Mouse (Mus musculus) embryonic stem cell, embryonic (primary cell): ENCODE data around the gene Pnpla1.

Experiments used
- CTCF ChIA-PET, 4 experiments: fragments of 300-600 bp in 2 of 4; fragments of 350-600 bp in 2 of 4; sonication (Branson Sonifier 250); formaldehyde crosslinking; loops; one replicate each; lab custom pipeline; 2022; ENCODE audit warnings: inconsistent platforms in 2 of 4; lab: Charles Lee
- POLR2A ChIA-PET, 4 experiments: fragments of 300-600 bp in 2 of 4; fragments of 350-600 bp in 2 of 4; sonication (Branson Sonifier 250); formaldehyde crosslinking; loops; one replicate each; lab custom pipeline; 2022; ENCODE audit warnings: antibody characterized with exemption in 4 of 4, inconsistent platforms in 1 of 4; lab: Charles Lee

Gene Pnpla1

DNA sequence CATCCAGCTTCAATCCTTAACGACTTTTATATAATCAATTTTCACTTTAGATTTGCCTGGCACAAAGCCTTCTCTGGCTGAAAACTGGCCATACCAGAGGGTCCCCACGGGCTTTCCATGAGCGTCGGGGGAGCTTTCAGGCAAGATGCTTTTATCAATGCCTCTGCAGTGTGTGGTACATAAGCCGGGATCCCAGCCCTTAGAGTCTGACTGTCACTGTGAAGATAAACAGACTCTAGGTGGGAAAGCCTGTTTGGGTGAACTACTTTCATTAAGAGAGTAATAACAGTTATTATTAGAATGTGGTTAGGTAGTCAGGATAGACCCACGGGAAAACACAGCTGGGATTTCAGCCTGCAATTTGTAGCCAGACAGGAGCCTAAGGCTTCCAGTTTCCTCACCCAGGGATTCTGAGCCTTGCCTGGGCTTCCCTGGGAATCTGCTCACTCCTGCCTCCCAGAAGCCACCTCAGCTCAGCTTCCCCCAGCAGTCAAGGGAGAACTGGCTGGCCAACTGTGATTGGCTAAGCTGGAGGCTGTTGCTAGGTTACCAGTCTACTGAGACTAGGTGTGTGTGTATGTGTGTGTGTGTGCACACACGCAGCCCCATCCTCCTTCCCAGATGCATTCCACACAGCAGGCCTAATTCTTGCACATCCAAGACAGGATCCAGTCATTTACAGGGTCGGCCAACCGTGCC lies 11.3 kb downstream of the Pnpla1 start:
- ChIA-PET POLR2A (interaction anchor here in 1 of 4 experiments (1.5 kb wide), 1 partner anchor 27 kb away, joined by 3 read pairs; no protein-coding TSS in a partner anchor), CTCF (interaction anchor here in 3 of 4 experiments (0.6 to 3.5 kb wide), 7 partner anchors 10 to 57 kb away, joined by 3 to 13 read pairs (median 4); no protein-coding TSS in a partner anchor)

DNA sequence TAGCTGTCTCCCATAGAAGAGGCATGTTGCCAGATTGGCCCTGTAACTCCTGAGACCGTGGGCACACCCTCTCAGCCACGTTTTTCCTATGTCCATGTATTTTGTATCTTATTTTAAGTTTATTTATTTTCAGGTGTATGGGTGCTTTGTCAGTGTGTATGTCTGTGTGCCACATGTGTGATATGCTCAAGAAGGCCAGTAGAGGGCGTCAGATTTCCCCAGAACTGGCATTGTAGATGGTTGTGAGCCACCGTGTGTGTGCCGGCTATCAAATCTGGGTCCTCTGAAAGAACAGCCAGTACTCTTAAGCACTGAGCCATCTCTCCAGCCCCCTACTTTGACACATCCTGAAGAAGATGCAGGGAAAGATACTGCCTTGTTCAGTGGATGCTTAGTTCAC lies 12.2 kb downstream of the Pnpla1 start:
- ChIA-PET POLR2A (no interaction called here), CTCF (interaction anchor here in 1 of 4 experiments (0.8 to 3.5 kb wide), 5 partner anchors 10 to 56 kb away, joined by 3 to 13 read pairs (median 4); no protein-coding TSS in a partner anchor)

DNA sequence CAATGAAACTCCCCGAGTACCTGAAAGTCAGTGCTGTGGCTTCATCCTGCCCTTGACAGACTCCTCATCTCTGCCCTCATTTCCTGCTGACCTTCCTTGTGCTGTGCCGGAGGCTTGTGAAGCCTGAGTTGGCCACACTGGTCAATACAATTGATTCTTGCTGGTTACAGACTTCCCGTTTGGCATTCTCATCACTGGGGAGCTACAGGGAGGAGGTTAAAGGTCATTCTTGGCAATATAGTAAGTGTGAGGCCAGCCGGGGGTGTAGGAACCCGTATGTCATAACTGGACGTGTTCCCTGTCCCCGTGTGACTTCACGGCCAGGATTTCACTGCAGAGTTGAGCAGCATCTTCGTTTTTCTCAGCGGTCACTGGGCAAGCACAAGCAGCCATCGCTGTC lies 13.6 kb downstream of the Pnpla1 start:
- POLR2A ChIA-PET = interaction anchor here in 2 of 4 experiments (0.6 to 1.1 kb wide), 2 partner anchors 23 to 284 kb away, joined by 3 read pairs; no protein-coding TSS in a partner anchor

GRCm38 (mm10) chr17:28872322-28872721 lies 14.1 kb downstream of the Pnpla1 start:
- ChIA-PET CTCF (interaction anchor here in 2 of 4 experiments (0.6 to 1.4 kb wide), 4 partner anchors 11 to 515 kb away, joined by 3 to 4 read pairs (median 3); no protein-coding TSS in a partner anchor), POLR2A (interaction anchor here in 3 of 4 experiments (0.6 to 1.1 kb wide), 5 partner anchors 22 to 283 kb away, joined by 3 to 4 read pairs (median 3); no protein-coding TSS in a partner anchor)

More for the DNA sequence above, 13.6 kb downstream of the Pnpla1 start:
- CTCF ChIA-PET = interaction anchor here in 2 of 4 experiments (0.6 to 3.5 kb wide), 4 partner anchors 8 to 59 kb away, joined by 3 to 13 read pairs (median 4); no protein-coding TSS in a partner anchor

- ChIA-PET CTCF (interaction anchor here in 1 of 4 experiments (1.5 kb wide), 1 partner anchor 31 kb away, joined by 5 read pairs; no protein-coding TSS in a partner anchor), POLR2A (interaction anchor here in 1 of 4 experiments (0.5 to 0.7 kb wide), 2 partner anchors 114 to 1358 kb away, joined by 3 to 7 read pairs; no protein-coding TSS in a partner anchor)
These were observed 16.0 kb downstream of the Pnpla1 start for GRCm38 (mm10) chr17:28874216-28874615.

DNA sequence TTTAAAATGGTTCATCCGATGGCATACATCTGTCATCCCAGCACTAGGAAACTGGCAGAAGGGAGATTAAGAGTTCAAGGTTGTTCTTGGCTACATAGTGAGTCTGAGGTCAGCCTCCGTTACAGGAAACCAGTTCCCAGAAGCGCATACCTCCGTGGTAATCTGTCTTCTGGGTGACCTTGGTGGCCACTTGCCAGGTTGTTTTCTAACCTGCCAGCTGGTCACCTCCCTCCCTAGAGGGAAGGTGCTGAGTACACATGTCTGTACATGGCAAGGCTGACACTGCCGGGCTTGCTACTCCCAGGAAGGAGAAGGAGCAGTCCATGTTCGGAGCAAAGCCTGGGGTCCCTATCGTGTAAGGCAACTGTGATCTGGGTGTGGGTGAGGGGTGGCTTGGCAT lies 16.6 kb downstream of the Pnpla1 start:
- ChIA-PET CTCF (interaction anchor here in 3 of 4 experiments (0.8 to 3.3 kb wide), 12 partner anchors 9 to 231 kb away, joined by 3 to 28 read pairs (median 4); no protein-coding TSS in a partner anchor), POLR2A (interaction anchor here in 3 of 4 experiments (0.5 to 3.3 kb wide), 8 partner anchors 20 to 1358 kb away, joined by 3 to 37 read pairs (median 4); partner anchors contain the start of gene Srsf3 (in 1 of the 3))

- POLR2A ChIA-PET = interaction anchor here in 3 of 4 experiments (0.5 to 3.3 kb wide), 10 partner anchors 20 to 182 kb away, joined by 3 to 37 read pairs (median 4); partner anchors contain the start of gene Srsf3 (in 1 of the 3)
These were observed 17.1 kb downstream of the Pnpla1 start for GRCm38 (mm10) chr17:28875316-28875715.

GRCm38 (mm10) chr17:28876331-28876730 lies 18.1 kb downstream of the Pnpla1 start:
- CTCF ChIA-PET = interaction anchor here (0.5 to 3.3 kb wide), 95 partner anchors 9 to 650 kb away, joined by 3 to 28 read pairs (median 4); partner anchors contain the start of genes BC004004 (in 1 of the 4), Mapk14 (in 1 of the 4), Mtch1 (in 1 of the 4) and Slc26a8 (in 1 of the 4)
- POLR2A ChIA-PET = interaction anchor here in 3 of 4 experiments (0.6 to 3.3 kb wide), 30 partner anchors 12 to 768 kb away, joined by 3 to 37 read pairs (median 4); partner anchors contain the start of genes Brpf3 (in 1 of the 3), Kctd20 (in 1 of the 3), Mapk14 (in 1 of the 3) and Stk38 (in 1 of the 3)

More at GRCm38 (mm10) chr17:28875316-28875715, 17.1 kb downstream of the Pnpla1 start:
- CTCF ChIA-PET = interaction anchor here (0.5 to 3.3 kb wide), 22 partner anchors 9 to 610 kb away, joined by 3 to 28 read pairs (median 5); no protein-coding TSS in a partner anchor

GRCm38 (mm10) chr17:28876821-28877220 lies 18.6 kb downstream of the Pnpla1 start:
- ChIA-PET POLR2A (interaction anchor here in 3 of 4 experiments (0.5 to 3.3 kb wide), 30 partner anchors 12 to 583 kb away, joined by 3 to 37 read pairs (median 4); partner anchors contain the start of genes Brpf3 (in 1 of the 3), Kctd20 (in 1 of the 3), Mapk14 (in 1 of the 3) and Stk38 (in 1 of the 3)), CTCF (interaction anchor here (0.5 to 3.3 kb wide), 102 partner anchors 9 to 651 kb away, joined by 3 to 28 read pairs (median 4); partner anchors contain the start of genes BC004004 (in 1 of the 4), Mapk14 (in 1 of the 4), Mtch1 (in 1 of the 4) and Slc26a8 (in 1 of the 4))

- ChIA-PET POLR2A (interaction anchor here (0.5 to 7.0 kb wide), 24 partner anchors 15 to 346 kb away, joined by 3 to 63 read pairs (median 4); partner anchors contain the start of genes Stk38 (in 2 of the 4) and Kctd20 (in 1 of the 4)), CTCF (interaction anchor here (0.5 to 7.4 kb wide), 65 partner anchors 9 to 476 kb away, joined by 3 to 69 read pairs (median 4); partner anchors contain the start of gene 4930539E08Rik (in 1 of the 4))
These were observed 21.8 kb downstream of the Pnpla1 start for GRCm38 (mm10) chr17:28879931-28880391.

- ChIA-PET CTCF (interaction anchor here (0.6 to 7.4 kb wide), 19 partner anchors 10 to 489 kb away, joined by 3 to 69 read pairs (median 5); no protein-coding TSS in a partner anchor), POLR2A (interaction anchor here in 3 of 4 experiments (0.5 to 7.0 kb wide), 11 partner anchors 13 to 191 kb away, joined by 3 to 63 read pairs (median 5); partner anchors contain the start of genes Mapk14 (in 1 of the 3) and Srsf3 (in 1 of the 3))
These were observed 24.1 kb downstream of the Pnpla1 start for GRCm38 (mm10) chr17:28882316-28882715.

DNA sequence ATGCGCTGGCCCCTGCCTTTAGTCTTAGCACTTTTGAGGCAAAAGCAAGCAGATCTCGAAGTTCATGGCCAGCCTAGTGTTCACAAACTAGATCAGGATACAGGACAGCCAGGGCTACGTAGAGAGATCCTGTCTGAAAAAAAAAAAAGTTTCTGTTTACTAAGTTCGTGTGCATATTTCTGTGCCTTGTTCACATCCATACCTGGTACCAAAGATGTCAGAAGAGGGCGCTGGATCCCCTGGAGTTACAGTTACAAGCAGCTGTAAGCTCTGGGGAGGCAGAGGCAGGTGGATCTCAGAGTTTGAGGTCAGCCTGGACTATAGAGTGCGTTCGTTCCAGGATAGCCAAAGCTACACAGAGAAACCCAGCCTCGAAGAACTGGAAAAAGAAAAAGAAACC lies 24.6 kb downstream of the Pnpla1 start:
- POLR2A ChIA-PET = interaction anchor here in 3 of 4 experiments (0.5 to 7.0 kb wide), 14 partner anchors 10 to 192 kb away, joined by 3 to 63 read pairs (median 4); partner anchors contain the start of genes Mapk14 (in 1 of the 3) and Srsf3 (in 1 of the 3)
- CTCF ChIA-PET = interaction anchor here (0.6 to 7.4 kb wide), 23 partner anchors 11 to 1678 kb away, joined by 3 to 69 read pairs (median 4); partner anchors contain the start of gene Mapk14 (in 1 of the 4)

DNA sequence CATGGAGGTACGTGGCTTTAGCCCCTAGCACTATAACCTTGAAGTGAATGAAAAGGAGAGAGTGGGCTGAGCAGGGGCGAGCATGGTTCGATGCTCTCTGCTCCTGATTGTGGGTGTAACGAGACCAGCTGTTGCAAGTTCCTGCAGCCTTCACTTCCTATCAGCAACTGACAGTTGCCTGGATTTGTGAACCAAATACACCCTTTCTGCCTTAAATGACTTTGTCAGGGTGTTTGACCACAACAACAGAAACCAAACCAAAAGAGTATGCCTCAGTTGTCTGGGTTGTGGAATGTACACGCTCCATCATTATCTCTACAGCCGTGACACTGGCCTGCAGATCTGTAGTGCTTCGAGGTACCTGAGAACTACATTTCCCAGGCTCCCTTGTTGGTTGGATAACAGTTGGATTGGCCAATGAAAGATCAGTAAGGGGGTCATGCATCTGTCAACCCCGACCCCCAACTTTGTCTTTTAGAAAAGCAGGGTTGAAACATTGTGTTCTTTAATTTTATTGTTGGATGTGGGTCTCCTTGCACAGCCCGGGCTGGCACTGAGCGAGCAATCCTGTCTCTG lies 25.8 kb downstream of the Pnpla1 start:
- ChIA-PET CTCF (interaction anchor here in 3 of 4 experiments (0.6 to 7.4 kb wide), 10 partner anchors 9 to 611 kb away, joined by 3 to 69 read pairs (median 10); no protein-coding TSS in a partner anchor), POLR2A (interaction anchor here in 3 of 4 experiments (1.4 to 7.0 kb wide), 7 partner anchors 11 to 148 kb away, joined by 4 to 63 read pairs (median 6); partner anchors contain the start of gene Srsf3 (in 1 of the 3))

GRCm38 (mm10) chr17:28885231-28885630 lies 27.0 kb downstream of the Pnpla1 start:
- ChIA-PET POLR2A (interaction anchor here in 2 of 4 experiments (0.9 to 6.8 kb wide), 5 partner anchors 10 to 76 kb away, joined by 3 to 46 read pairs (median 6); no protein-coding TSS in a partner anchor), CTCF (interaction anchor here in 2 of 4 experiments (1.2 to 7.4 kb wide), 3 partner anchors 8 to 12 kb away, joined by 6 to 69 read pairs (median 11); no protein-coding TSS in a partner anchor)

- ChIA-PET CTCF (interaction anchor here in 2 of 4 experiments (1.2 to 7.4 kb wide), 3 partner anchors 10 to 11 kb away, joined by 6 to 69 read pairs (median 11); no protein-coding TSS in a partner anchor), POLR2A (interaction anchor here in 3 of 4 experiments (0.6 to 6.8 kb wide), 5 partner anchors 9 to 99 kb away, joined by 3 to 46 read pairs (median 5); no protein-coding TSS in a partner anchor)
These were observed 28.1 kb downstream of the Pnpla1 start for GRCm38 (mm10) chr17:28886266-28886665.
